Mouse (Mus musculus) gastrocnemius, postnatal 36 days (tissue): ENCODE measurements around the gene Ric8a. TPM values are rescaled to one million over a fixed set of nuclear protein-coding genes. Genes with fewer than 3 reads are reported as not detected.

Experiments used
- DNase-seq, 2 experiments: peaks; one replicate each; pipeline ENCODE4 v3.0.0; 2022
- intact Hi-C: fragments of 180-260 bp; cut with DNase I; formaldehyde crosslinking; loops from one replicate; pipeline ENCODE4 v1.15.1; 2025
- long read RNA-seq, 2 experiments: library from polyadenylated mRNA; stranded (forward); transcript quantifications; one replicate each; pipeline ENCODE4 v2.0.0; 2021
- total RNA-seq, 2 experiments: library from RNA; stranded (reverse); gene quantifications; 2 replicates each; pipeline ENCODE4 v1.2.3; 2021

Gene Ric8a
- total RNA-seq = 10 to 100 TPM; 12.6 to 14.9 TPM
- long read RNA-seq, experiment 1, transcript Ric8a-201 (10 exons, 3,406 nt) = major isoform, 5 of 11 reads
- long read RNA-seq, experiment 1, partial matches to known transcripts = 0 of 11 reads
- long read RNA-seq, experiment 1, other reads (novel, unspliced or antisense) = 4 of 11 reads
- long read RNA-seq, experiment 2, partial matches to known transcripts = 2 of 10 reads
- long read RNA-seq, experiment 2, other reads (novel, unspliced or antisense) = 5 of 10 reads

DNA sequence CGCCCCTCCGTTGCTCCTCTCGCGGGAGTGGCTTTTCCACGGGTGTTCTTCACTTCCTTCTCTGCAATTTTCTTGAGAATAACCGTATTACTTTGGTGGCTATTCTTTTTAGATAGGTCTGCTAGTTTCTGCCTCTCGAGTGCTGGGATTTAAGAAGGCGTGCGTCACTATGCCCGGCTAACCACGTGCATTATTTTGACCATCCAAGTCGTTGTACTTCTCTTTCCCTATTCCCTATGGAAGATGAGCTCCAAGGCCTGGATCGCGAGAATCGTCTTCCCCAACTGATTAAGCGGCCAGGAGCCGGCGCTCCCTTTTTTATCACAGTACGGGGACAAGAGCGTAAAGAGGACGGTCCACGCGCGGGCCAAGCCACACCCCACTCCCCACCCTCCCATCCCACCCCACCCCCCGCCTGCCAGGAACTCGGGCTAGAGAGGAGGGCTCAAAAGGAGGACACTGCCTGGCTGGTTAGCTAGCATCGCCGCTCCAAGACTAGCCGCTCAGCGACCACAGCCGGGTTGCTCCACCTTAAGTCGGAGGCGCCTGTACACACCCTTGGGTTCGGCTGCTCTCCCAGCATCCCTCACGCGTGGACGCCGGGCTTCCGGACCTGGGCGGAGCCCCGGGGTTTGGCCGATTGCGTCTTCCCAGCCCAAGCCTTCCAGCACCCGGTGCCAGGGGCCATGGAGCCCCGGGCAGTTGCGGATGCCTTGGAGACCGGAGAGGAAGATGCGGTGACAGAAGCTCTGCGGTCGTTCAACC, at the start of gene Ric8a:
TSS of gene Ric8a (plus strand) at position 173 of the 765 bp plus-strand sequence.
- intact Hi-C loops = loop anchor here (2.0 kb wide), 1 partner anchor 24 kb away; the partner anchor contains the start of gene Psmd13
- DNase-seq = peak; percentile 87 to 88

DNA sequence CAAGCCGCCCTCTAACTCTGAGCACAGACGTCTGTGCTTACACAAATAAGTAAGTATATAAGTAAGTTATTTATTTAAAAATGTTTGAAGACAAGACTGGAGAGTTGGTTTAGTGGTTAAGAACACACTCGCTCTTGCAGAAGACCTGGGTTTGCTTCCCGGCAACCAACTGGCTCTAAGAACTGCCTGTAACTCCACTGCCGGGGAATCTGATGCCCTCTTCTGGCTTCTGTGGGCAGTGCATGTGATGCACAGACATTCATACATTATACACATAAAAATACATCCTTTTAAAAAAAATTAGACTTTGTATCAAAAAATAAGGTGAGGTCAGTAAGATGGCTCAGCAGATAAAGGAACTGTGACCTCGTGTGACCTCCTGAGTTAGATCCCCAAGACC, 46.3 kb upstream of the Ric8a start:
- no peak for DNase-seq
- intact Hi-C loops = no loop called here

- intact Hi-C loops = no loop called here
- no peak for DNase-seq
Observed at GRCm38 (mm10) chr7:140811714-140812113, 45.0 kb upstream of the Ric8a start.

DNA sequence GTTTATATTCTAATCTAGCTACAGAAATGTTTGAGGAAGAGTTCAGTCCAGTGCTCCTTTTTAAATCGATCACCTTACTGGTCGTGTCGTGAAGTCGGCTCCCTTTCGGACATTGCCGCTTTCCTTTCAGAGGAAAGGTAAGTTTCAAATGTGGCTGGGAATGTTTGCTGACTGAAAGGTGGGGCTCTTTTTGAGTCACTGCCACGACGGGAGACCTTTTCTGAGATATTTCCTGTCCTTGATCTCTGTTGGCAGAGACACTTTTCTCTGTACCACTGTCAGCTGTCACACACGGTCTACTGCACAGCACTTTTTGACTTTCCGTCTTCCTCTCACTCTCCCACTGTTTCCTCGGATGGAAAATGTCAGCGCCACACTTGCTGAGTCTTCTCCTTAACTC, 43.9 kb upstream of the Ric8a start:
- DNase-seq = no peak
- intact Hi-C loops = no loop called here

DNA sequence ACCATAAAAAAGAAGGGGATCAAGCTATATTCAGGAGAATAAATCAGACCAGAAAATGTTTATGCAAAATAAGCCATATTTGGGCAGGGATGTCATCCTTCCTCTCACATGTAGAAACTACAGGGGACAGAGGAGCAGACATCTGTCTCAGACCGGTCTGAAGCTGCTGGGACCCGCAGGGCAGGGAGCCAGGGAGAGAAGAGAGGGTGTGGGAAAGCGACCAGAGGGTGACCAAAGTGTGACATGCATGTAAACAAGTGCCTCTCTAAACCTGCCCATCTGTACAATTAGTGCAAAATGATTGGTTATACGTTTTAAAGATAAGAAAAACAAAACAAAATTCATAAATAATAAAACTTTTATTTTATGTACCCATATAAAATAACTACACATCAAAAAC, 36.6 kb upstream of the Ric8a start:
- intact Hi-C loops = no loop called here
- no peak for DNase-seq

- intact Hi-C loops = no loop called here
- DNase-seq = no peak
Observed at GRCm38 (mm10) chr7:140821305-140821652, 35.5 kb upstream of the Ric8a start.

DNA sequence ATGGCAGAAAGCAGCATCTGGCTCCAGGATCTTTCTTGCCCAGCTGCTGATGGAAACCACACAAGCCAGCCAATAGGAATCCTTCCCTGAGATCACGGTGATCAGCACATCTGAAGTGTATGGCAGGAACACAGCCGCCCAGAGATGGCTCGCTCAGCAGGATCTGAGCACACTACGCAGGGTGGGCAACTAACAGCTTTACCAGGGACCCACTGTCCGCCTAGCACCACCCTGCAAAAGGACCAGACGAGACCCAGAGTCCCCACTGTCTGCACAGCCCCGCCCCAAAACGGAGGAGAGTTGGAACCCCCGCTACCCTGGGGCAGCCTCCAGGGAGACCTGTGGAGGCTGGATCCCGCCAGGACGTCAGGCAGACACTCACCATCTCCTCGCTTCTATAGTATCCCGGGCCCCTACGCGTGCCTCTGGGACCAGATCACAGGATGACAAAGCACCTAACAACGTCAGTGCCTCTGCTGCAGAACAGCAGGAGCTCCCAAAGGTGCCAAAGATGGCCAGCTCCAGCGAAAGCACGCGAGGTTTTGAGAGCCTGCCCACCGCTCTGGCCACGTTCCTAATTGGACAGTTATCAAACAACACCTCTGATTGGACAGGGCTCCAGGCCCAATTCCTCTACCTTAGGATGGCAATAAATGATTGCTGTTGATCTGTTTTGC, 35.0 kb upstream of the Ric8a start, which contains the start of gene Zfp941:
TSS of gene Zfp941 (minus strand) at position 526 of the 677 bp plus-strand sequence.
- DNase-seq = no peak
- intact Hi-C loops = no loop called here

DNA sequence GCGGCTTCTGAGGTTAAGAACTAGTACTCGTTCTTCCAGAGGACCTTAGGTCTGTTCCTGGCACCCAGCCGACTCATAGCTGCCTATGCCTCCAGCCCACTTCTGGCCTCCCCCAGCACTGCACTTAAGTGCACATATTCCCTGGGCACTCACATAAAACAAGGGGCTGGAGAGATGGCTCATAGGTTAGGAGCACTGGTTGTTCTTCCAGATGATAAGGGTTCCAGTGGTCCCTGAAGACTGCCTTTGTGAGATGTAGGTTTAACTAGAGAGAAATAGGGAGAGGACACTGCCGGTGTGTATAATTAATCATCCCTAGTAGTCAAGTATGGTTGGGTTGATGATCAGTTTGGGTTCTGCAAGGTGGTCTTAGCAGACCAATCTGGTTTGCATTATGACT, 34.0 kb upstream of the Ric8a start:
- intact Hi-C loops = no loop called here
- no peak for DNase-seq

- no peak for DNase-seq
- intact Hi-C loops = no loop called here
Observed at GRCm38 (mm10) chr7:140828171-140828881, 28.4 kb upstream of the Ric8a start.

GRCm38 (mm10) chr7:140831447-140831846, 25.3 kb upstream of the Ric8a start:
- no peak for DNase-seq
- intact Hi-C loops = no loop called here

GRCm38 (mm10) chr7:140833341-140833740, 23.4 kb upstream of the Ric8a start:
- no peak for DNase-seq
- intact Hi-C loops = no loop called here

- intact Hi-C loops = no loop called here
- no peak for DNase-seq
Observed at GRCm38 (mm10) chr7:140834968-140835757, 21.6 kb upstream of the Ric8a start, which contains the start of gene Urah. Gene Urah, plus strand, starts transcription at chr7:140835018.

DNA sequence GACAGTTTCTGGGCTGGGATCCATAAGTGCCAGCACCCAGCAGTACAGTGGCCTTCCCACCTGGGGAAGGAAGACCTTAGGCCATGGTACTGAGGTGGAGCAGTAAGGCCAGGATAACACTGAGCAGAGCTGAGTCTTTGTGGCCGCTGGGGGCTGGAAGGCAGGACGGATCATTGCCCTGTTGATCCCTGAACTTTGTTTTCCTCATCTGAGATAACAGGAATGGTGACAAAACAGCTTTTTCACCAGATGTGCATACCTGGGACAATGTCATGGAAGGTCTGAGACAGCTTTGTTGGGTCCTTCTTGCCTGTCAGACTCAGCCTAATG, 21.0 kb upstream of the Ric8a start:
- DNase-seq = no peak
- intact Hi-C loops = no loop called here

DNA sequence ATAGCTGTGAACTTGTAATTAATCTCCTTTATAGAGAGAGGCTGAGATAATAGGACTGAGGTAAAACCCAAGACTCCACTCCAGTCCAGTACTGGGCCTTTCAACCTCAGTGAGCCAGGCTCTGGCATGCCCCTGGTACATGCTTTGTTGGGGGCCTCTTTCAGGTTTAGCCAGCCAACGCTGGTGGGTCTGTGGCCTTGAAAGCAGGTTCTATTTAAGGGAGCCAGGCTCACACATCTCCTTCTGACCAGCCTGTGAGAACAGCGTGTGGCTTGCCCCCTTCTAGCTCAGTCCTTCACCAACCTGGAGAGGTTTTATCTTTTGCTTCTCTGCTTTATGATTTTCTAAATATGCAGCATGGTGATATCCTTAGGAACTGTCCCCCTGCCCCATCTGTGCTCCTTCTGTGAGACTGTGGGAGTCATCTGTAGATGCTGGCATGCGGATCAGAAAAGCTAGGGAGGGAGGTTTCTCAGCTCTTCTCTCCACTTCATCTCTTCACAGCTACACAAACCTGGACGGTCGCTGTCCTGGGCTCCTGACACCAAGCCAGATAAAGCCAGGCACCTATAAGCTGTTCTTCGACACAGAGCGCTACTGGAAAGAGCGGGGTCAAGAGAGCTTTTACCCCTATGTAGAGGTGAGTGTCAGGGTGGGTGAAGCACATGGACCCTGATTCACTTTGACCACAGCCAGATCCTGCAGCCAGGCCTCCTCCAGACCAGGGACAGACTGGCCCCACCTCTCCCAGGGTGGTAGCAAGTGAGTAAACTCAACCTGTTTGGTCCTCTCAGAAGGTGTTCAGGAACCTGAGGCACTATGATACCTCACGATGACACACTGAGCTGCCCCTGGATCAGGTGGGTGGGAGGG, 20.3 kb upstream of the Ric8a start:
- DNase-seq = no peak
- intact Hi-C loops = no loop called here

DNA sequence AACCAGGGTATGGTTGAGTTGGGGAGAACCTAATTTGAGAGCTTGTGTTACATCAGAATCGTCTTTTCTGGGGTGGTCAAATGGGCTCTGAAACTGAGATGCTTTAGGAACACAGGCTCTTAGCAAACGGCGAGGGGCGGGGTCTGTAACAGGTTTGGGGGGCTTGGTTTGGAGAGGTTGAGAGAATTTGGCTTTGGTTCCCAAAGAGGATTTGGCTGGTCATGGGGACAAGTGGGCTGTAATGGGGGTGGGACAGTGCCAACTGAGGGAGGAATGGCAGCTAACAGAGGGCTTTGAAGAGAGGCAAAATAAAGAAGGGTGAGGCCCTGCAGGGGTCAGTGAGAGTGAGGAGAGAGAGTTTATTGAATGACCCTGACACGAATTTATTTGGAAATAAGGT, 17.2 kb upstream of the Ric8a start:
- no peak for DNase-seq
- intact Hi-C loops = no loop called here

GRCm38 (mm10) chr7:140840750-140841735, 15.7 kb upstream of the Ric8a start:
- intact Hi-C loops = loop anchor here (5.0 to 10.0 kb wide), 2 partner anchors 206 to 334 kb away; partner anchors contain the start of gene Rnh1

GRCm38 (mm10) chr7:140843806-140844205, 13.0 kb upstream of the Ric8a start:
- intact Hi-C loops = loop anchor here (5.0 to 10.0 kb wide), 2 partner anchors 203 to 331 kb away; partner anchors contain the start of gene Rnh1
- no peak for DNase-seq

More at GRCm38 (mm10) chr7:140840750-140841735, 15.7 kb upstream of the Ric8a start:
- DNase-seq = no peak
